8 mouse cellular contexts compared by ENCODE assay signal in genomic region chr19:29354895-29355877, GRCm38 (mm10). TPM values are rescaled to one million over a fixed set of nuclear protein-coding genes. Genes with fewer than 3 reads are reported as not detected.
A peak's percentile ranks its signal among the peaks of the same experiment; 100 is the strongest.
DNase-seq lines count a peak whose midpoint lies in the region; ATAC-seq lines count a peak whose summit lies in the region.

No protein-coding gene starts in this region.

- DNase-seq in MN1 (ENCODE audit: low spot score), result peak; percentile 82
- peak; percentile 85 for DNase-seq in cerebellum, adult 8-10 months
- DNase-seq in hindbrain, embryonic 10.5 days (ENCODE audit: low spot score), result peak; percentile 86
- DNase-seq in layer of hippocampus, postnatal 25 days (ENCODE audit: extremely low spot score in 1 of 2, low spot score in 1 of 2), result peak; percentile 80 to 97
- DNase-seq in lung, postnatal 25 days (ENCODE audit: low spot score), result peak; percentile 86
- peak; percentile 63 for DNase-seq in retina, adult 2 months (ENCODE audit: low read depth, low spot score)
- peak; percentile 91 for DNase-seq in thymus, postnatal 25 days

- peaks cover 3% of the 10 kb centered on the region; the same call in 1 of the 2 replicates for H3K36me3 ChIP-seq in hindbrain, embryonic 10.5 days

- peak overlapping the region; percentile 40; the same call in 1 of the 2 replicates for H3K27ac ChIP-seq in hindbrain, embryonic 10.5 days

- peaks cover 19% of the 10 kb centered on the region for H3K4me1 ChIP-seq in hindbrain, embryonic 10.5 days (replicated peaks)

- H3K4me3 ChIP-seq in hindbrain, embryonic 10.5 days, result peak overlapping the region; percentile 48

- 5% methylated on average over 20 of the region's 20 CpGs for WGBS in hindbrain, embryonic 10.5 days

- 0 out of 2 replicates have a peak, but pooled peaks cover 3% of the 10 kb centered on the region for H3K27me3 ChIP-seq in hindbrain, embryonic 10.5 days (ENCODE audit: insufficient read depth, poor library complexity, severe bottlenecking)

- ATAC-seq in frontal cortex, adult (ENCODE audit: low TSS enrichment), result peak; percentile 85

- H3K9me3 ChIP-seq in hindbrain, embryonic 10.5 days, result no peaks in the 10 kb centered on the region

RNA-seq across cellular contexts. Expression of gene Plgrkt, which starts 12.0 kb away (rescaled TPM):
- polyA plus RNA-seq in hindbrain, embryonic 10.5 days (2016; fragmentation: Nextera tagmentation; extraction: Ambion mirVana), result 37.6 and 57.3 TPM in 2 replicates
- total RNA-seq in layer of hippocampus, postnatal 25 days (2021), result 10 to 100 TPM; 24.3 to 28.4 TPM

RNA-seq across cellular contexts. Expression of gene Cd274, which starts 12.1 kb away (rescaled TPM):
- polyA plus RNA-seq in hindbrain, embryonic 10.5 days (2016; fragmentation: Nextera tagmentation; extraction: Ambion mirVana), result 0.26 and 0.38 TPM in 2 replicates
- 1 to 10 TPM in 1 of 2 experiments, under 1 TPM in 1; 0.96 to 1.1 TPM for total RNA-seq in layer of hippocampus, postnatal 25 days (2021)

RNA-seq across cellular contexts. Expression of gene Rln1, which starts 20.7 kb away (rescaled TPM):
- polyA plus RNA-seq in hindbrain, embryonic 10.5 days (2016; fragmentation: Nextera tagmentation; extraction: Ambion mirVana), result 1.4 and 2.2 TPM in 2 replicates
- 1 to 10 TPM; 1.8 to 2.3 TPM for total RNA-seq in layer of hippocampus, postnatal 25 days (2021)

RNA-seq across cellular contexts. Expression of gene Insl6, which starts 30.0 kb away (rescaled TPM):
- polyA plus RNA-seq in hindbrain, embryonic 10.5 days (2016; fragmentation: Nextera tagmentation; extraction: Ambion mirVana), result 9.7 and 10.8 TPM in 2 replicates
- total RNA-seq in layer of hippocampus, postnatal 25 days (2021), result under 1 TPM; 0.39 to 0.56 TPM

RNA-seq across cellular contexts. Expression of gene Pdcd1lg2, which starts 55.5 kb away (rescaled TPM):
- polyA plus RNA-seq in hindbrain, embryonic 10.5 days (2016; fragmentation: Nextera tagmentation; extraction: Ambion mirVana), result not detected in 2 replicates
- not detected for total RNA-seq in layer of hippocampus, postnatal 25 days (2021)

Comparison
In these comparisons a context has a peak if more than half of its experiments do, and no peak if none do; other contexts are left out.
1. Peak in every context shown above with its lines: DNase-seq, ATAC-seq, H3K4me3 ChIP-seq and H3K27ac ChIP-seq.